Mouse (Mus musculus): ENCODE data around the gene Tmem136.

Gene Tmem136

GRCm38 (mm10) chr9:43108081-43108480 lies 8.3 kb downstream of the Tmem136 start:
- no peak for DNase-seq (ENCODE audit: low spot score)

GRCm38 (mm10) chr9:43107555-43107954 lies 8.8 kb downstream of the Tmem136 start:
- no peak for DNase-seq (ENCODE audit: low spot score)

- DNase-seq (ENCODE audit: low spot score), result peak; percentile 69
These were observed 9.2 kb downstream of the Tmem136 start, which contains the start of gene Arhgef12 for GRCm38 (mm10) chr9:43107187-43107517. Gene Arhgef12, minus strand, starts transcription at chr9:43107239.

GRCm38 (mm10) chr9:43106426-43107186 lies 9.8 kb downstream of the Tmem136 start:
- no peak for DNase-seq (ENCODE audit: low spot score)

GRCm38 (mm10) chr9:43105664-43106361 lies 10.6 kb downstream of the Tmem136 start:
- peak; percentile 92 for DNase-seq (ENCODE audit: low spot score)

GRCm38 (mm10) chr9:43104873-43105663 lies 11.3 kb downstream of the Tmem136 start:
- peak; percentile 39 for DNase-seq (ENCODE audit: low spot score)

GRCm38 (mm10) chr9:43104526-43104872 lies 11.9 kb downstream of the Tmem136 start:
- peak; percentile 9 for DNase-seq (ENCODE audit: low spot score)

- DNase-seq (ENCODE audit: low spot score), result peak; percentile 21
These were observed 12.6 kb downstream of the Tmem136 start for GRCm38 (mm10) chr9:43103675-43104299.

GRCm38 (mm10) chr9:43102931-43103330 lies 13.4 kb downstream of the Tmem136 start:
- no peak for DNase-seq (ENCODE audit: low spot score)

- no peak for DNase-seq (ENCODE audit: low spot score)
These were observed 14.3 kb downstream of the Tmem136 start for GRCm38 (mm10) chr9:43101936-43102595.

GRCm38 (mm10) chr9:43098922-43099321 lies 17.4 kb downstream of the Tmem136 start:
- DNase-seq (ENCODE audit: low spot score), result no peak

GRCm38 (mm10) chr9:43097801-43098557 lies 18.4 kb downstream of the Tmem136 start:
- no peak for DNase-seq (ENCODE audit: low spot score)

- DNase-seq (ENCODE audit: low spot score), result no peak
These were observed 20.0 kb downstream of the Tmem136 start for GRCm38 (mm10) chr9:43096337-43096736.

GRCm38 (mm10) chr9:43094828-43095227 lies 21.5 kb downstream of the Tmem136 start:
- no peak for DNase-seq (ENCODE audit: low spot score)

- no peak for DNase-seq (ENCODE audit: low spot score)
These were observed 22.6 kb downstream of the Tmem136 start for GRCm38 (mm10) chr9:43093803-43094202.

GRCm38 (mm10) chr9:43085686-43086285 lies 30.6 kb downstream of the Tmem136 start:
- no peak for DNase-seq (ENCODE audit: low spot score)

- no peak for DNase-seq (ENCODE audit: low spot score)
These were observed 31.6 kb downstream of the Tmem136 start for GRCm38 (mm10) chr9:43084496-43085362.

GRCm38 (mm10) chr9:43083441-43084055 lies 32.8 kb downstream of the Tmem136 start:
- DNase-seq (ENCODE audit: low spot score), result no peak

GRCm38 (mm10) chr9:43078711-43079110 lies 37.7 kb downstream of the Tmem136 start:
- no peak for DNase-seq (ENCODE audit: low spot score)

Data from retina, embryonic 14.5 days (tissue).